Comparison of ENCODE assay signal across 24 mouse cellular contexts in the genomic region with DNA sequence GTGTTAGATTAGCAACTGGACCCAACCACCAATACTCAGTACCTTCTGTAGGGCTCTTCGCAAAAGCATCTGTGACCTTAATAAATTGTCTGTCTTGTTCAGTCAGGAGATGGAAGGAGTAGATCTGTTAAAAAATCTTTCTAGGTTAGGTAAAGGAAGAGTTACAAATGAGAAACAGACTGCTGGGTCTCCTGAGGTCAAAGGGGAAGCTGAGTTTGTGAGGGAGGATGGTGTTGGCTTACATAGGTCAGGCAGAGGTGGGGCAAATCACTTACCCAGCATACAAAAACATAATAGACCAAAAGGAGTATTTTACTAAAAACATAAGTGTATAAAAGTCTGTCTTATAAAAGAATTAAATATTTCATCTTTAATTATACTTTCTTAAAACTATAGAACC.
DNase-seq lines count a peak whose midpoint lies in the region; ATAC-seq lines count a peak whose summit lies in the region.
"Had no signal": no experiment of that assay in that cellular context is flagged by ENCODE, and none has a peak within 500 bp of the region (broad histone marks: within the 10 kb centered on the region; RNA-seq: fewer than 3 reads in every experiment).

No protein-coding gene starts in this region.

- WGBS in limb, embryonic 11.5 days, result 15% methylated on average over 1 of the region's 1 CpGs
- WGBS in limb, embryonic 10.5 days, result 10% methylated on average over 1 of the region's 1 CpGs

- no peaks in the 10 kb centered on the region for H3K4me1 ChIP-seq in limb, embryonic 11.5 days (ENCODE audit: control insufficient read depth, insufficient read depth, low read length)
- H3K4me1 ChIP-seq in limb, embryonic 10.5 days, result peaks cover 17% of the 10 kb centered on the region
- H3K4me1 ChIP-seq: embryonic facial prominence, embryonic 15.5 days; forebrain, embryonic 10.5 days; forebrain, embryonic 15.5 days; heart, embryonic 15.5 days; intestine, embryonic 15.5 days had no signal

- no peak overlapping the region for H3K9ac ChIP-seq in limb, embryonic 11.5 days (ENCODE audit: low read length)
- H3K9ac ChIP-seq: embryonic facial prominence, embryonic 15.5 days; forebrain, embryonic 15.5 days; heart, embryonic 15.5 days; intestine, embryonic 15.5 days had no signal

- H3K36me3 ChIP-seq in limb, embryonic 11.5 days (ENCODE audit: control insufficient read depth, insufficient read depth, low read length), result no peaks in the 10 kb centered on the region
- no peaks in the 10 kb centered on the region for H3K36me3 ChIP-seq in limb, embryonic 10.5 days
- H3K36me3 ChIP-seq: embryonic facial prominence, embryonic 15.5 days; forebrain, embryonic 10.5 days; forebrain, embryonic 15.5 days; heart, embryonic 15.5 days; intestine, embryonic 15.5 days had no signal

- no peak for ATAC-seq in limb, embryonic 11.5 days (ENCODE audit: insufficient number of reproducible peaks, low FRiP score, low TSS enrichment, low read depth)
- ATAC-seq: activated CD4-positive, CD25-positive, alpha-beta regulatory T cell, adult 4 months; forebrain, embryonic 15.5 days; hindbrain, embryonic 16.5 days; intestine, embryonic 15.5 days; Patski had no signal

- no peaks in the 10 kb centered on the region for H3K27me3 ChIP-seq in limb, embryonic 11.5 days (ENCODE audit: control insufficient read depth, insufficient read depth, low read length)
- H3K27me3 ChIP-seq in limb, embryonic 10.5 days (ENCODE audit: low read depth, poor library complexity, severe bottlenecking), result no peaks in the 10 kb centered on the region
- H3K27me3 ChIP-seq: CH12.LX; embryonic facial prominence, embryonic 15.5 days; forebrain, embryonic 15.5 days; heart, embryonic 15.5 days; intestine, embryonic 15.5 days; Patski had no signal

- no peaks in the 10 kb centered on the region for H3K9me3 ChIP-seq in limb, embryonic 11.5 days (ENCODE audit: control insufficient read depth, low read length)
- H3K9me3 ChIP-seq in limb, embryonic 10.5 days (replicated peaks), result no peaks in the 10 kb centered on the region
- H3K9me3 ChIP-seq: embryonic facial prominence, embryonic 15.5 days; forebrain, embryonic 10.5 days; forebrain, embryonic 15.5 days; heart, embryonic 15.5 days; intestine, embryonic 15.5 days had no signal

- DNase-seq in limb, embryonic 11.5 days (ENCODE audit: low spot score), result peak; percentile 26
- DNase-seq in limb, embryonic 10.5 days (ENCODE audit: low spot score), result no peak
- peak; percentile 66 for DNase-seq in embryo, embryonic 11 days
- peak; percentile 41 for DNase-seq in forelimb bud, embryonic 11.5 days (ENCODE audit: low read depth, low spot score)
- no peak for DNase-seq in urinary bladder, postnatal 14 days (ENCODE audit: low spot score)
- DNase-seq in lung, postnatal 36 days, result no peak
- DNase-seq: adrenal gland, postnatal 14 days; cerebellum, adult 18-20 months; cerebellum, adult 9-11 months; cerebellum, postnatal 36 days; gastrocnemius, postnatal 10 days; heart, adult 2 months; heart, postnatal 14 days had no signal

- H3K4me2 ChIP-seq in limb, embryonic 11.5 days (ENCODE audit: low read depth, severe bottlenecking), result no peak overlapping the region
- H3K4me2 ChIP-seq: embryonic facial prominence, embryonic 15.5 days; forebrain, embryonic 15.5 days; heart, embryonic 11.5 days; heart, embryonic 15.5 days; intestine, embryonic 15.5 days had no signal

- H3K4me3 ChIP-seq in limb, embryonic 11.5 days (ENCODE audit: low read depth, low read length), result no peak overlapping the region
- H3K4me3 ChIP-seq in limb, embryonic 10.5 days, result no peak overlapping the region
- H3K4me3 ChIP-seq: embryonic facial prominence, embryonic 15.5 days; erythroblast, embryonic 14.5 days; forebrain, embryonic 10.5 days; forebrain, embryonic 15.5 days; heart, adult 2 months; heart, embryonic 15.5 days; intestine, embryonic 15.5 days had no signal

- no peak overlapping the region for H3K27ac ChIP-seq in limb, embryonic 11.5 days (replicated peaks; ENCODE audit: low read depth, low read length)
- no peak overlapping the region for H3K27ac ChIP-seq in limb, embryonic 10.5 days
- H3K27ac ChIP-seq: embryonic facial prominence, embryonic 15.5 days; forebrain, embryonic 10.5 days; forebrain, embryonic 15.5 days; heart, adult 2 months; heart, embryonic 15.5 days; intestine, embryonic 15.5 days had no signal

Comparison
In these comparisons a context has a peak if more than half of its experiments do, and no peak if none do; other contexts are left out.
1. DNase-seq: peak in limb, embryonic 11.5 days (single experiment), embryo, embryonic 11 days (single experiment) and forelimb bud, embryonic 11.5 days (single experiment); none in limb, embryonic 10.5 days (single experiment), urinary bladder, postnatal 14 days (single experiment) and lung, postnatal 36 days (single experiment).